Mouse (Mus musculus) bone marrow, adult 2 months (tissue): Measurements from ENCODE around the gene Prmt1.

Source experiments
- CTCF ChIP-seq: fragments of 200-500 bp; IDR thresholded peaks from 2 replicates; pipeline ENCODE4 v1.5.1; 2011; ENCODE audit warnings: low read length, control low read depth; ENCODE audit not compliant: control insufficient read depth, insufficient read depth
- POLR2A ChIP-seq: fragments of 200-500 bp; IDR thresholded peaks from 2 replicates; pipeline ENCODE4 v1.6.1; 2011; ENCODE audit warnings: low read depth, mild to moderate bottlenecking, control low read depth, low read length, borderline replicate concordance; ENCODE audit not compliant: control insufficient read depth

DNA sequence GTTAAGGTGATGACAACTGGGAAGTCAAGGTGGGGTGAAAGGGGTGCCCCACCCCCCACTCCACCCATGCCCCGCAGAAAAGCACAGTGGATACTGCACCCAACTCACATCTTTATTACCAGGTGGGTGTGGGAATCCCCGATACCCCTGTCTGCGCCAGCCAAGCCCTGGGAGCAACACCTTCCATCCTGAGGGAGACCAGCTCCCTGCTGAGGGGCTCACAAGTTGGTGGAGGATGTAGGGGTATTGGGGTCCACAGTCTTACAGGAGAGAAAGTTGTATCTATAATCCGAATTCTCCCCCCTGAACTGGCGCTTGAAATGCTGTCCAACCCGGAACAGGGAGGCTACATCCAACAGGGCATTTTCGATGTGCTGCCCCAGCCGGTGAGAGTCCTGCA is 27.1 kb downstream of the Prmt1 start:
- TF ChIP-seq POLR2A (no peak), CTCF (no peak)
